11 mouse cellular contexts compared by ENCODE assay signal in the genomic region with DNA sequence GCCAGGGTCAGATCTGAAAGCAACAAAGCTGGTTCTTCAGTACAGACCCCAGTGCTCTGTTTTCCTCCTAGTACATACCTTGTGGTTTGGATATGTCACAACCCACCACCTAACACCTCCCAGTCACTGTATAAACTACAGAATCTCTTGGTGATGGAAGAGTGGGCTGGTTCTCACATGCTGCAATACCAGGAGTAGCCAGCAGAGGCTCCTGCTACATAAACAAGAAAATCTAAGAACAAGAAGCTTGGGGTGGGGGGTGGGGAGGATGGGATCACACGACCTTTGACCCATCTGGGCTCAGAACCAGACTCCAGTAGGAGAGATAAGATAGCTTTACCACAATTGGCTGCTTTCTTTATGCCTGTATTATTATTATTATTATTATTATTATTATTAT. TPM values are rescaled to one million over a fixed set of nuclear protein-coding genes. Genes with fewer than 3 reads are reported as not detected.
DNase-seq lines count a peak whose midpoint lies in the region; ATAC-seq lines count a peak whose summit lies in the region.
"Had no signal": no experiment of that assay in that cellular context is flagged by ENCODE, and none has a peak within 500 bp of the region (broad histone marks: within the 10 kb centered on the region; RNA-seq: fewer than 3 reads in every experiment).

No protein-coding gene starts in this region.

- no peaks in the 10 kb centered on the region for H3K9me3 ChIP-seq in liver, embryonic 12.5 days (replicated peaks)
- H3K9me3 ChIP-seq: limb, embryonic 15.5 days had no signal

- H3K27ac ChIP-seq in liver, embryonic 12.5 days: no peak overlapping the region
- H3K27ac ChIP-seq: limb, embryonic 15.5 days had no signal

- H3K4me1 ChIP-seq in liver, embryonic 12.5 days: no peaks in the 10 kb centered on the region
- H3K4me1 ChIP-seq: limb, embryonic 15.5 days had no signal

- H3K9ac ChIP-seq in liver, embryonic 12.5 days: no peak overlapping the region
- H3K9ac ChIP-seq: limb, embryonic 15.5 days had no signal

- H3K4me2 ChIP-seq in liver, embryonic 12.5 days: no peak overlapping the region
- H3K4me2 ChIP-seq: limb, embryonic 15.5 days had no signal

- peak; percentile 23 for DNase-seq in adrenal gland, postnatal 10 days
- no peak for DNase-seq in adrenal gland, postnatal 25 days
- DNase-seq in liver: peak; percentile 23
- DNase-seq in c-Kit-positive CD71-positive TER-119-negative erythroid progenitor cells, embryonic 14.5 days (ENCODE audit: low read depth): peak; percentile 21
- peak; percentile 65 for DNase-seq in naive thymus-derived CD4-positive, alpha-beta T cell, adult 2 months (ENCODE audit: low read depth)
- DNase-seq in frontal cortex, postnatal 10 days (ENCODE audit: low spot score in 2 of 2): no peak
- no peak for DNase-seq in gastrocnemius, postnatal 4 days (ENCODE audit: low spot score in 2 of 2)

- H3K4me3 ChIP-seq in liver, embryonic 12.5 days: no peak overlapping the region
- H3K4me3 ChIP-seq: limb, embryonic 15.5 days had no signal

- ATAC-seq in liver, embryonic 12.5 days: no peak

- no peaks in the 10 kb centered on the region for H3K36me3 ChIP-seq in liver, embryonic 12.5 days
- H3K36me3 ChIP-seq: limb, embryonic 15.5 days had no signal

- WGBS in liver, embryonic 12.5 days (ENCODE audit: insufficient replicate concordance): 0% methylated on average over 1 of the region's 1 CpGs

- H3K27me3 ChIP-seq in liver, embryonic 12.5 days (replicated peaks): no peaks in the 10 kb centered on the region
- H3K27me3 ChIP-seq: limb, embryonic 15.5 days had no signal

RNA-seq across cellular contexts. Expression of a gene that starts 8.0 kb away (rescaled TPM):
- not detected for total RNA-seq in adrenal gland, postnatal 10 days (2021)
- not detected in 2 replicates for total RNA-seq in adrenal gland, postnatal 25 days (2021)
- 0.16 and 0.17 TPM in 2 replicates for polyA plus RNA-seq in liver, embryonic 12.5 days (2016; fragmentation: Nextera tagmentation; extraction: Ambion mirVana)
- total RNA-seq in gastrocnemius, postnatal 4 days (2021): not detected
- polyA plus RNA-seq: C2C12; limb, embryonic 15.5 days; spleen, adult 2 months had no signal

RNA-seq across cellular contexts. Expression of a gene that starts 28.5 kb away (rescaled TPM):
- total RNA-seq in adrenal gland, postnatal 10 days (2021): not detected
- total RNA-seq in adrenal gland, postnatal 25 days (2021): not detected in 2 replicates
- 0.06 TPM in 1 of 2 replicates, not detected in the other for polyA plus RNA-seq in liver, embryonic 12.5 days (2016; fragmentation: Nextera tagmentation; extraction: Ambion mirVana)
- total RNA-seq in gastrocnemius, postnatal 4 days (2021): not detected
- polyA plus RNA-seq: C2C12; limb, embryonic 15.5 days; spleen, adult 2 months had no signal

Comparison
In these comparisons a context has a peak if more than half of its experiments do, and no peak if none do; other contexts are left out.
1. DNase-seq: peak in adrenal gland, postnatal 10 days (single experiment), liver (single experiment), c-Kit-positive CD71-positive TER-119-negative erythroid progenitor cells, embryonic 14.5 days (single experiment) and naive thymus-derived CD4-positive, alpha-beta T cell, adult 2 months (single experiment); none in adrenal gland, postnatal 25 days (single experiment), frontal cortex, postnatal 10 days (0 of 2) and gastrocnemius, postnatal 4 days (0 of 2).